Mouse (Mus musculus) lung, postnatal 0 days (tissue): ENCODE results near the gene Tifa.

Experiments used
- CTCF ChIP-seq: IDR thresholded peaks from 2 replicates; pipeline ENCODE4 v1.5.1; 2016; ENCODE audit warnings: antibody characterized with exemption, mild to moderate bottlenecking
- EP300 ChIP-seq: IDR thresholded peaks from 2 replicates; pipeline ENCODE4 v1.6.1; 2016; ENCODE audit warnings: antibody characterized with exemption, mild to moderate bottlenecking, control low read depth

DNA sequence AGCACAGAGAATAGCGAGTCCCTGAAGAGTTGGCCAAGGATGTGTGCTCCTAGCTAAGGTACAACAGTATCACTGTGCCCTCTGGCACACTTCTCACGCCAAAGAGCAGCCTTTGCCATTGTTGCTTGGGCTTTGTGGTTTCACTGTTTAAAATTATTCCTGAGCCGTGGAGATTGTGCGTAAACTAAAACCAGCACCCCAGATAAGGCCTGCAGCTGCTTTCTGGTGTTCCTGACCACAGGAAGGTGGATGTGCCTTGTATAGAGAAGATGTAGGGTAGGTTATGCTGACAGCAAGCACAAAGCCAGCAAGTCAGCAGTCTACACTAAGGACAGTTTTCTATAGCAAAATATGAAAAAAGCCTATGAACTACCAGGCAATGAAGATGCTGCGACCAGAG lies 31.6 kb downstream of the Tifa start:
- no peak for TF ChIP-seq CTCF
- TF ChIP-seq EP300 = no peak
